Mouse (Mus musculus): ENCODE measurements around the gene Fbxo39. TPM values are rescaled to one million over a fixed set of nuclear protein-coding genes. Genes with fewer than 3 reads are reported as not detected.

The Fbxo39 gene
- polyA plus RNA-seq, 1 experiment, result not detected

GRCm38 (mm10) chr11:72287126-72287525 is 27.1 kb upstream of the Fbxo39 start:
- WGBS, result 92% methylated on average over 2 of the region's 2 CpGs
- Histone ChIP-seq H3K4me3 (ENCODE audit: low read depth, low read length) (no peak overlapping the region), H3K4me1 (ENCODE audit: control insufficient read depth, insufficient read depth, insufficient read length, low read length) (no peaks in the 10 kb centered on the region)

GRCm38 (mm10) chr11:72287543-72287942 is 26.7 kb upstream of the Fbxo39 start:
- Histone ChIP-seq H3K27ac (ENCODE audit: insufficient read depth, low read depth, low read length) (no peak overlapping the region), H3K4me1 (ENCODE audit: control insufficient read depth, insufficient read depth, insufficient read length, low read length) (no peaks in the 10 kb centered on the region), H3K36me3 (ENCODE audit: control insufficient read depth, insufficient read depth, low read length) (no peaks in the 10 kb centered on the region), H3K4me3 (ENCODE audit: low read depth, low read length) (no peak overlapping the region), H3K27me3 (ENCODE audit: control insufficient read depth, insufficient read depth, low read length) (no peaks in the 10 kb centered on the region)
- WGBS, result 73% methylated on average over 3 of the region's 3 CpGs
- TF ChIP-seq POLR2A (IDR thresholded peaks at IDR 0.05; ENCODE audit: low read depth, low read length), result no peak
- TF ChIP-seq CTCF (IDR thresholded peaks at IDR 0.05; ENCODE audit: extremely low read depth, insufficient read length, insufficient replicate concordance, low read depth, low read length), result no peak

More at GRCm38 (mm10) chr11:72287126-72287525, 27.1 kb upstream of the Fbxo39 start:
- no peak overlapping the region for H3K27ac ChIP-seq (ENCODE audit: insufficient read depth, low read depth, low read length)
- no peaks in the 10 kb centered on the region for H3K27me3 ChIP-seq (ENCODE audit: control insufficient read depth, insufficient read depth, low read length)
- H3K36me3 ChIP-seq (ENCODE audit: control insufficient read depth, insufficient read depth, low read length), result no peaks in the 10 kb centered on the region
- TF ChIP-seq POLR2A (IDR thresholded peaks at IDR 0.05; ENCODE audit: low read depth, low read length) (no peak), CTCF (IDR thresholded peaks at IDR 0.05; ENCODE audit: extremely low read depth, insufficient read length, insufficient replicate concordance, low read depth, low read length) (no peak)

- no peaks in the 10 kb centered on the region for H3K36me3 ChIP-seq (ENCODE audit: control insufficient read depth, insufficient read depth, low read length)
- H3K4me1 ChIP-seq (ENCODE audit: control insufficient read depth, insufficient read depth, insufficient read length, low read length), result no peaks in the 10 kb centered on the region
- H3K27me3 ChIP-seq (ENCODE audit: control insufficient read depth, insufficient read depth, low read length), result no peaks in the 10 kb centered on the region
- no peak overlapping the region for H3K27ac ChIP-seq (ENCODE audit: insufficient read depth, low read depth, low read length)
- 78% methylated on average over 2 of the region's 2 CpGs for WGBS
- TF ChIP-seq POLR2A (IDR thresholded peaks at IDR 0.05; ENCODE audit: low read depth, low read length), result no peak
- no peak for TF ChIP-seq CTCF (IDR thresholded peaks at IDR 0.05; ENCODE audit: extremely low read depth, insufficient read length, insufficient replicate concordance, low read depth, low read length)
- no peak overlapping the region for H3K4me3 ChIP-seq (ENCODE audit: low read depth, low read length)
Measured at GRCm38 (mm10) chr11:72293116-72293515, 21.1 kb upstream of the Fbxo39 start.

GRCm38 (mm10) chr11:72301334-72301733 is 12.9 kb upstream of the Fbxo39 start, which contains the start of gene Xaf1:
Xaf1 (plus strand) TSS chr11:72301629.
- peaks cover 17% of the 10 kb centered on the region for H3K4me1 ChIP-seq (ENCODE audit: control insufficient read depth, insufficient read depth, insufficient read length, low read length)
- peak within 1 kb of the TSS; percentile 80 for H3K27ac ChIP-seq (ENCODE audit: insufficient read depth, low read depth, low read length)
- 1% methylated on average over 6 of the region's 6 CpGs for WGBS

GRCm38 (mm10) chr11:72302230-72302629 is 12.0 kb upstream of the Fbxo39 start:
- Histone ChIP-seq H3K4me1 (ENCODE audit: control insufficient read depth, insufficient read depth, insufficient read length, low read length) (peaks cover 17% of the 10 kb centered on the region), H3K27ac (ENCODE audit: insufficient read depth, low read depth, low read length) (peak overlapping the region; percentile 80), H3K36me3 (ENCODE audit: control insufficient read depth, insufficient read depth, low read length) (peaks cover 23% of the 10 kb centered on the region; the same call in 1 of the 2 replicates), H3K27me3 (ENCODE audit: control insufficient read depth, insufficient read depth, low read length) (no peaks in the 10 kb centered on the region), H3K4me3 (ENCODE audit: low read depth, low read length) (peak overlapping the region; percentile 63)
- TF ChIP-seq CTCF (IDR thresholded peaks at IDR 0.05; ENCODE audit: extremely low read depth, insufficient read length, insufficient replicate concordance, low read depth, low read length) (no peak), POLR2A (IDR thresholded peaks at IDR 0.05; ENCODE audit: low read depth, low read length) (no peak)
- 51% methylated on average over 7 of the region's 7 CpGs for WGBS

More at GRCm38 (mm10) chr11:72301334-72301733, 12.9 kb upstream of the Fbxo39 start, which contains the start of gene Xaf1:
- H3K27me3 ChIP-seq (ENCODE audit: control insufficient read depth, insufficient read depth, low read length), result no peaks in the 10 kb centered on the region
- TF ChIP-seq CTCF (IDR thresholded peaks at IDR 0.05; ENCODE audit: extremely low read depth, insufficient read length, insufficient replicate concordance, low read depth, low read length) (no peak), POLR2A (IDR thresholded peaks at IDR 0.05; ENCODE audit: low read depth, low read length) (no peak; the same call in 1 of the 2 replicates)
- peak within 1 kb of the TSS; percentile 63 for H3K4me3 ChIP-seq (ENCODE audit: low read depth, low read length)
- peaks cover 20% of the 10 kb centered on the region; the same call in 1 of the 2 replicates for H3K36me3 ChIP-seq (ENCODE audit: control insufficient read depth, insufficient read depth, low read length)

- peaks cover 8% of the 10 kb centered on the region for H3K4me1 ChIP-seq (ENCODE audit: control insufficient read depth, insufficient read depth, insufficient read length, low read length)
- TF ChIP-seq POLR2A (IDR thresholded peaks at IDR 0.05; ENCODE audit: low read depth, low read length) (no peak), CTCF (IDR thresholded peaks at IDR 0.05; ENCODE audit: extremely low read depth, insufficient read length, insufficient replicate concordance, low read depth, low read length) (no peak)
- H3K27ac ChIP-seq (ENCODE audit: insufficient read depth, low read depth, low read length), result no peak overlapping the region
- WGBS, result 86% methylated on average over 5 of the region's 5 CpGs
- H3K36me3 ChIP-seq (ENCODE audit: control insufficient read depth, insufficient read depth, low read length), result peaks cover 52% of the 10 kb centered on the region
- no peak overlapping the region for H3K4me3 ChIP-seq (ENCODE audit: low read depth, low read length)
- no peaks in the 10 kb centered on the region for H3K27me3 ChIP-seq (ENCODE audit: control insufficient read depth, insufficient read depth, low read length)
Measured at GRCm38 (mm10) chr11:72307461-72307860, 6.8 kb upstream of the Fbxo39 start.

GRCm38 (mm10) chr11:72308982-72309381 is 5.3 kb upstream of the Fbxo39 start:
- H3K27ac ChIP-seq (ENCODE audit: insufficient read depth, low read depth, low read length), result no peak overlapping the region
- no peaks in the 10 kb centered on the region for H3K4me1 ChIP-seq (ENCODE audit: control insufficient read depth, insufficient read depth, insufficient read length, low read length)
- H3K4me3 ChIP-seq (ENCODE audit: low read depth, low read length), result no peak overlapping the region
- H3K36me3 ChIP-seq (ENCODE audit: control insufficient read depth, insufficient read depth, low read length), result peaks cover 47% of the 10 kb centered on the region
- 55% methylated on average over 2 of the region's 2 CpGs for WGBS
- no peak for TF ChIP-seq POLR2A (IDR thresholded peaks at IDR 0.05; ENCODE audit: low read depth, low read length)
- TF ChIP-seq CTCF (IDR thresholded peaks at IDR 0.05; ENCODE audit: extremely low read depth, insufficient read length, insufficient replicate concordance, low read depth, low read length), result no peak
- H3K27me3 ChIP-seq (ENCODE audit: control insufficient read depth, insufficient read depth, low read length), result no peaks in the 10 kb centered on the region
